Mouse (Mus musculus): ENCODE measurements around the gene Fam90a1a. TPM values are rescaled to one million over a fixed set of nuclear protein-coding genes. Genes with fewer than 3 reads are reported as not detected.

The Fam90a1a gene
- total RNA-seq, 2 experiments from 2014 or later = not detected

DNA sequence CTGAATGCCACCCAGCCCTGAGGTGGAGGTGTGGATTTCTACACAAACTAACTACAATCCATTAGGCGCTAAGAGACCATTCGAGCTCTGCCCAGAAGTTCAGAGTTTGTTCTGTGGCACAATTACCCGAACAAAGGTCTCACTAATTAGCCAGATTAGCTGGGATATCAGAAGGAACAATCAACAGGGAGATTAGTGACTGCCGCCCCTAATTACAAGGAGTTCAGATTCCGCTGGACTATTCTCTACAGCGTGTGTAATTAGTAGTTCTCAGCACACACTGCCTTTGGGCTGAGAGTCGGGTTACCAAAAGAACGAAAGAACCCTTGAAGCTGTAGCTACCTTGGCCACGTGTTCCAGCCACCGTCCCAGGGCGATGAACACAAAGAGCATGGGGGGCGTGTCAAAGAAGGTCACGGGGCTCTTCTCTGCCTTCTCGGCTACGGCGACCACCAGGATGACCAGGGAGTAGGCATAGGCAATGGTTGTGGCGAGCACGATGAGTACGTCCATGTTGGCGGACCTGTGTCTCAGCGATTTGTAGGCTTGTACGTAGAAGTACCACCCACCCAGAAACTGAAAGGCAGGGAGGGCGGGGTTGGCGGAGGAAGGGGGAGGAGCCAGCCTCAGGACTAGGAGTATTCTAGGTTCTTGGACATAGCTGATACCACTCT, 54.7 kb downstream of the Fam90a1a start:
- no peak for ATAC-seq (replicated peaks; ENCODE audit: low FRiP score, low TSS enrichment, poor library complexity, severe bottlenecking)

Other genes starting within 250 kb of the Fam90a1a start
- not detected in 2 replicates for gene Defa24, start 224.2 kb upstream of the Fam90a1a start, total RNA-seq (2014; fragmentation: Nextera tagmentation)
- gene Defa24, start 224.2 kb upstream of the Fam90a1a start, total RNA-seq (2017) = not detected in 2 replicates
- not detected in 2 replicates for gene Defb50, start 135.2 kb upstream of the Fam90a1a start, total RNA-seq (2014; fragmentation: Nextera tagmentation)
- gene Defb50, start 135.2 kb upstream of the Fam90a1a start, total RNA-seq (2017) = not detected in 2 replicates
- not detected in 2 replicates for gene Defb2, start 118.8 kb upstream of the Fam90a1a start, total RNA-seq (2014; fragmentation: Nextera tagmentation)
- gene Defb2, start 118.8 kb upstream of the Fam90a1a start, total RNA-seq (2017) = not detected in 2 replicates
- gene Defb10, start 99.8 kb upstream of the Fam90a1a start, total RNA-seq (2014; fragmentation: Nextera tagmentation) = not detected in 2 replicates
- gene Defb10, start 99.8 kb upstream of the Fam90a1a start, total RNA-seq (2017) = not detected in 2 replicates
- gene Defb9, start 73.3 kb upstream of the Fam90a1a start, total RNA-seq (2014; fragmentation: Nextera tagmentation) = not detected in 2 replicates
- gene Defb9, start 73.3 kb upstream of the Fam90a1a start, total RNA-seq (2017) = not detected in 2 replicates
- gene Defb11, start 52.3 kb upstream of the Fam90a1a start, total RNA-seq (2014; fragmentation: Nextera tagmentation) = not detected in 2 replicates
- gene Defb11, start 52.3 kb upstream of the Fam90a1a start, total RNA-seq (2017) = not detected in 2 replicates
- not detected in 2 replicates for gene Defb15, start 26.0 kb upstream of the Fam90a1a start, total RNA-seq (2014; fragmentation: Nextera tagmentation)
- not detected in 2 replicates for gene Defb15, start 26.0 kb upstream of the Fam90a1a start, total RNA-seq (2017)
- not detected in 2 replicates for gene Defb35, start 20.4 kb upstream of the Fam90a1a start, total RNA-seq (2014; fragmentation: Nextera tagmentation)
- not detected in 2 replicates for gene Defb35, start 20.4 kb upstream of the Fam90a1a start, total RNA-seq (2017)
- gene Defb13, start 12.0 kb upstream of the Fam90a1a start, total RNA-seq (2014; fragmentation: Nextera tagmentation) = not detected in 2 replicates
- not detected in 2 replicates for gene Defb13, start 12.0 kb upstream of the Fam90a1a start, total RNA-seq (2017)
- gene Ccdc70, start 11.1 kb downstream of the Fam90a1a start, total RNA-seq (2014; fragmentation: Nextera tagmentation) = not detected in 2 replicates
- not detected in 2 replicates for gene Ccdc70, start 11.1 kb downstream of the Fam90a1a start, total RNA-seq (2017)
- 50.4 and 51.5 TPM in 2 replicates for gene Atp7b, start 101.6 kb downstream of the Fam90a1a start, total RNA-seq (2014; fragmentation: Nextera tagmentation)
- 14.3 and 29.1 TPM in 2 replicates for gene Atp7b, start 101.6 kb downstream of the Fam90a1a start, total RNA-seq (2017)
- gene Alg11, start 102.0 kb downstream of the Fam90a1a start, total RNA-seq (2014; fragmentation: Nextera tagmentation) = 15.7 and 19.1 TPM in 2 replicates
- 19.9 and 22.9 TPM in 2 replicates for gene Alg11, start 102.0 kb downstream of the Fam90a1a start, total RNA-seq (2017)
- gene Nek5, start 166.3 kb downstream of the Fam90a1a start, total RNA-seq (2014; fragmentation: Nextera tagmentation) = not detected in 2 replicates
- gene Nek5, start 166.3 kb downstream of the Fam90a1a start, total RNA-seq (2017) = not detected in 2 replicates
- gene Nek3, start 207.7 kb downstream of the Fam90a1a start, total RNA-seq (2014; fragmentation: Nextera tagmentation) = 0.25 and 1.9 TPM in 2 replicates
- gene Nek3, start 207.7 kb downstream of the Fam90a1a start, total RNA-seq (2017) = 2.0 and 5.9 TPM in 2 replicates
- 31.5 and 49.4 TPM in 2 replicates for gene Ckap2, start 227.1 kb downstream of the Fam90a1a start, total RNA-seq (2014; fragmentation: Nextera tagmentation)
- gene Ckap2, start 227.1 kb downstream of the Fam90a1a start, total RNA-seq (2017) = 48.3 and 50.1 TPM in 2 replicates
- gene Vps36, start 234.1 kb downstream of the Fam90a1a start, total RNA-seq (2014; fragmentation: Nextera tagmentation) = 30.9 and 31.8 TPM in 2 replicates
- gene Vps36, start 234.1 kb downstream of the Fam90a1a start, total RNA-seq (2017) = 30.4 and 38.4 TPM in 2 replicates

Data from megakaryocyte-erythroid progenitor cell, adult 5-6 weeks (primary cell).